Mouse (Mus musculus) E14TG2a.4 (cell line): ENCODE measurements around the gene Agpat3.

Experiments used
- H3K27me3 ChIP-seq: 2 replicates; pipeline ENCODE4 v1.6.1; 2014; ENCODE audit warnings: low read length, control low read depth; ENCODE audit not compliant: insufficient read depth
- H3K36me3 ChIP-seq: 2 replicates; pipeline ENCODE4 v1.6.1; 2014; ENCODE audit warnings: low read length, control low read depth; ENCODE audit not compliant: insufficient read depth
- H3K4me1 ChIP-seq: replicated peaks from 2 replicates; pipeline ENCODE4 v1.6.1; 2014; ENCODE audit warnings: low read depth, low read length, control low read depth
- H3K4me3 ChIP-seq: replicated peaks from 2 replicates; pipeline ENCODE4 v1.5.1; 2014; ENCODE audit warnings: mild to moderate bottlenecking, low read length
- H3K9me3 ChIP-seq: 2 replicates; pipeline ENCODE4 v1.6.1; 2014; ENCODE audit warnings: low read length, control low read depth
- CTCF ChIP-seq: conservative IDR thresholded peaks from 2 replicates; pipeline ENCODE4 v1.5.1; 2014; ENCODE audit warnings: low read length
- NANOG ChIP-seq: IDR thresholded peaks from 2 replicates; pipeline ENCODE4 v1.6.1; 2014; ENCODE audit warnings: borderline replicate concordance, low read length, mixed read lengths
- POU5F1 ChIP-seq: IDR thresholded peaks from 2 replicates; pipeline ENCODE4 v1.6.1; 2014; ENCODE audit warnings: low read length, borderline replicate concordance

Agpat3 gene

DNA sequence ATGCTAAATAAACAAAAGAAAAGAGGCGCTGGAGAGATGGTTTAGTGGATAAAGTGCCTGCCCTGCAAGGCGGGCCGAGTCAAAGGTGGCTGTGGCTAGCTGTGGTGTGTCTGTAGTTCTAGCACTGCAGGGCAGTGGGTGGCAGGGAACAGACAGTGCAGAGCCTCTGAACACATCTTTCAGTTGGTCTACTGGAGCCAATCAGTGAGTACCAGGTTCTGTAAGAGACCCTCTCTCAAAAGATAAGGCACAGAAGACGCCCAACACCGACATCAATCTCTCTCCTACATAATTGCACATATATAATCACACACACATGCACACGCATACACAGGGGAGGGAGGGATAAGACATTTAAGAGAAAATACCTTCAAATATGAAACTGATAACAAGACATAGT, 114.5 kb downstream of the Agpat3 start:
- no peaks in the 10 kb centered on the region for H3K9me3 ChIP-seq
- H3K27me3 ChIP-seq: peaks cover 1% of the 10 kb centered on the region; the same call in 1 of the 2 replicates
- H3K4me3 ChIP-seq: no peak overlapping the region
- peaks cover 8% of the 10 kb centered on the region for H3K4me1 ChIP-seq
- no peak for TF ChIP-seq NANOG
- no peak for TF ChIP-seq POU5F1
- no peak for TF ChIP-seq CTCF
- H3K36me3 ChIP-seq: peaks cover 14% of the 10 kb centered on the region

DNA sequence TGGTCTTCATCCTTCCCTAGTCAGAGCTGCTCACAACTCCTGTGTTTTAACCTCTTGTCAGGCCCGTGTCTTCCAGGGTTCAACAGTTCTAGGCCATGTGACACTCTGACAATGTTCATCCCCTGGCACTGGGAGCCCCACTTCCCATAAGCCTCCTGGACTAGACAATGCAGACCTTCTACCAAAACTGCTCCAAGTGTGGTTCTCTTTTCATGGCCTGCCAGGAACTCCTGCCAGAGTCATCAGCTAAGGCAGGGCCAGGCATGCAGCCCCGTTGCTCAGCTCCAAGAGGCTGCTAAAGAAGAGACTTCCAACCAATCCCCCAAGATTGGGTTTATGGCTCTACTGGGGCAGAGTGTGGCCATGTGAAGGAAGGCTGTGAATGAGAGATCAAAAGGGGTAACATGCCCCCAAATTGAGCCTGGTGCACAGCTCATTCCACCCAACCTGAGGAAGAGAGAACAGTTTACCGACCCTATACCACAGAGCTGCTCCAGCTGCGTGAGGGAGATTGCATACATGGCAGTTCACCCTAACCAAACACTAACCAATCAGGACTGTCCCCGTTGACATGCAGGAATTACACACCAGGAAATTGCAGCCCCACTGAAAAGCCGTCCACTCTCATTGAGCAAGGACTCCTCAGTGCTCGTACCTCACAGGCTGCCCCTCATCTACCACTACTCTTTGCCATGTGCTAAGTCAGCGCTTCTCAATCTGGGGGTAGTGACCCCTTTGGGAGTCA, 115.2 kb downstream of the Agpat3 start:
- H3K9me3 ChIP-seq: no peaks in the 10 kb centered on the region
- peaks cover 14% of the 10 kb centered on the region for H3K36me3 ChIP-seq
- no peak for TF ChIP-seq NANOG
- no peak for TF ChIP-seq CTCF
- TF ChIP-seq POU5F1: no peak
- H3K4me1 ChIP-seq: peaks cover 8% of the 10 kb centered on the region
- no peaks in the 10 kb centered on the region for H3K27me3 ChIP-seq
- no peak overlapping the region for H3K4me3 ChIP-seq

DNA sequence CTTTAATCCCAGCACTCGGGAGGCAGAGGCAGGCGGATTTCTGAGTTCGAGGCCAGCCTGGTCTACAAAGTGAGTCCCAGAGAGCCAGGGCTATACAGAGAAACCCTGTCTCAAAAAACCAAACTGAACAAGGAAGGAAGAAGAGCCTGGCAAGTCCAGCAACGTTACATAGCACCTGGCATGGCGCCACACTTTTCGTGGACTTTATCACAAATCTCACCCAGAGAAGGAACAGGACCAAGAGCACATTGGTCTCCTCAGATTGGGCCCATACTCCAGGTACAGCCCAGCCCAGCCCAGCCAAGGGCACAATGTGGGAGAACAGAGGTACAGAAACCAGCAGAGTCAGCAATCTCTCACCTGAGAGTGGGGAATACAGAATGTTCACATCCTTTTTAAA, 118.5 kb downstream of the Agpat3 start:
- Histone ChIP-seq H3K27me3 (no peaks in the 10 kb centered on the region), H3K4me1 (peaks cover 8% of the 10 kb centered on the region), H3K36me3 (peaks cover 31% of the 10 kb centered on the region), H3K4me3 (no peak overlapping the region), H3K9me3 (no peaks in the 10 kb centered on the region)
- TF ChIP-seq CTCF (no peak), POU5F1 (no peak), NANOG (no peak)

DNA sequence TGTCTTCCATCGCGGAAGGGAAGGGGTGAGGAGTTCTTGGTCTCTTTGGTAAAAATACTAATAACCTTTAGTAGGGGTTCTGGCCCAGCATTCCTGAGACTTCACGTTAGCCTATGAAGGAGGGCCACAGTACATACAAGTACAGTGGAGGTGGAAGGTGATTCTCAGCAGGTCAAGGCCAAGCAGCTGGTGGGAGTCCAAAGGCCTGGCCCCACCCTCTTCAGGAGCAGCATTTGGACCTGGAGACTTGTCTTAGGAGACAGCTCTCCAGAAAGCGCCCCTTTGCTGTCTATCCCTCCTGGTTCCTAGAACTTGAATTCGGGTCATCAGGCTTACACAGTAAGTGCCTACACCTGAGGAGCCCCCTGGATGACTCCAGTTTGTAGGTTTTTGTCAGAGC, 119.1 kb downstream of the Agpat3 start:
- H3K4me3 ChIP-seq: no peak overlapping the region
- no peak for TF ChIP-seq NANOG
- no peaks in the 10 kb centered on the region for H3K9me3 ChIP-seq
- peaks cover 13% of the 10 kb centered on the region for H3K4me1 ChIP-seq
- H3K27me3 ChIP-seq: no peaks in the 10 kb centered on the region
- H3K36me3 ChIP-seq: peaks cover 31% of the 10 kb centered on the region

DNA sequence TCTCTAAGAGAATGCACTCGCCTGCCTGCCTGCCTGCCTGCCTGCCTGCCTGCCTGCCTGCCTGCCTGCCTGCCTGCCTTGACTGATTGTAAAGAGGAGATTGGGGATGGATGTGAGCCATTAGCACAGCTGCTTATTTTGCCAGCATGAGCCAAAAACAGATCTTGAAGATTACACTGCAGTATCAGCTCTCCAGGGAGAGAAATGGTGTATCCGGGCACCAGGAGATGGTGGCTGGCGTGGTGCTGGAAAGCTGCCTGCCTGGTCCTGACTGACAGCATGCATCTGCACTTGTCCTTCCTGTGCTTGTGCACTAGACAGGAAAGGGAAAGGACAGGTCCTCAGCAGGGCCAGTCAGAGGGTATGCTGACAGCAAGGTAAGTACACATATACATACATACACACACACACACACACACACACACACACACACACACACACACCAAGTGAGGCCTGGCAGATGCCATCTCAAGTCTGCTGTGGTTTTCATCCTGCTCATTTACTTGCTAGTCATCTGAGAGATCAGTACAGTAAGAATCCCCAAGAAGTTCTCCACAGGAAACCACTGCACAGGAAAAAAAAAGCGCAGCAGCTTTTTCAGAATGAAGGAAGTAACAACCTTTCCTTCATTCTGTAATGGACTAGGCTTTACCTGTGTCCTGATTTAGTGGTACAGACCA, 119.8 kb downstream of the Agpat3 start:
- Histone ChIP-seq H3K4me1 (peaks cover 15% of the 10 kb centered on the region), H3K36me3 (peaks cover 37% of the 10 kb centered on the region), H3K27me3 (no peaks in the 10 kb centered on the region), H3K9me3 (no peaks in the 10 kb centered on the region), H3K4me3 (no peak overlapping the region)
- TF ChIP-seq NANOG (no peak), CTCF (no peak), POU5F1 (no peak)

DNA sequence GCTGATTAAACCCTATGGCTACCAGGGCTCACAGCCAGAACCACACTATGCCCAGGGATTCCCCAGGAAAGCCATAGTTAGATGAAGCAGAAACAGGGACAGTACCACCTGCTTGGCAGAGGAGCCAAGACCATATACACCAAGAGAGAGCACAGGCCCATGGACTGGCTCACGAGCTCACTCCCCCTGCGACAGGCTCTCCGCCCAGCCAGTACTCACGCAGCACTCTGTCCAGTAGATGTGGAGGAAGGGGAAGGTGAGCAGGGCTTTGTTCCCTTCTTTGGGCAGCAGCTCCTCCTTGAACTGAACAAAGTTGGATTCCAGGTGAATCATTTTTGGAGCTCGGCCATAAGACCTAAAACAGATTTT, 123.7 kb downstream of the Agpat3 start:
- H3K4me1 ChIP-seq: peaks cover 15% of the 10 kb centered on the region
- no peak for TF ChIP-seq POU5F1
- no peak for TF ChIP-seq CTCF
- TF ChIP-seq NANOG: no peak
- H3K4me3 ChIP-seq: no peak overlapping the region
- H3K9me3 ChIP-seq: no peaks in the 10 kb centered on the region
- H3K36me3 ChIP-seq: peaks cover 40% of the 10 kb centered on the region
- no peaks in the 10 kb centered on the region for H3K27me3 ChIP-seq

DNA sequence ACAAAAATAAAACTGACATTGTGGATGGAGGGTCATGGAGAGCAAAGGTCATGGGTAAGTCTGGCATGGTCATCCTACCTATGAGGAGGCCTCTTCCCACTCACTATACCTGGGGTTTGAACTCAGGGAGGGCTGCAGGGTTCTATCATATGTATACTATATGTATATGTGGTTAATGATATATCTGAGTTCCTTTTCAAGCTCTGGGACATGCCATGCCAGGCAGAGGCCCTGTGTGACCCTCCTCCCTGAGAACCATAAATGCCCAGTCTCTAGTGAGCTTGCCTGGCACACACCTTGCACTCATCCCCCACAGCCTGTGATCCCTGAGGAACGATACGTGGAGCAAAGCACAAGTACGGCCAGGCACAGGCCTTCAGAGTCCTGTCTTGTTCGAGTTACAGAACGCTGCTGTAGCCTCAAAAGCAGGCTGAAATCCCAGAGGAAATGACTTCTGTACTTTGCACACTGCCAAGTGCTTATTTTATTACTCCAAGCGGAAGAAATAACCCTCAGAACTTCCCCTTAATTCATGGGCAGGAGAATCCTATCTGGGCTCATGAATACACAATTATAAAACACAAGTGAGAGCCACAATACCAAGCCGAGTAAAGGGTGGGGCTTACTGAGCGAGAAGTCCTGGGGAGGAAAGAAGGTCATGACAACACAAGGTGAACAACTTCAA, 124.3 kb downstream of the Agpat3 start:
- Histone ChIP-seq H3K4me1 (peaks cover 10% of the 10 kb centered on the region), H3K27me3 (no peaks in the 10 kb centered on the region), H3K9me3 (no peaks in the 10 kb centered on the region), H3K4me3 (no peak overlapping the region), H3K36me3 (peaks cover 43% of the 10 kb centered on the region)
- TF ChIP-seq POU5F1: no peak

DNA sequence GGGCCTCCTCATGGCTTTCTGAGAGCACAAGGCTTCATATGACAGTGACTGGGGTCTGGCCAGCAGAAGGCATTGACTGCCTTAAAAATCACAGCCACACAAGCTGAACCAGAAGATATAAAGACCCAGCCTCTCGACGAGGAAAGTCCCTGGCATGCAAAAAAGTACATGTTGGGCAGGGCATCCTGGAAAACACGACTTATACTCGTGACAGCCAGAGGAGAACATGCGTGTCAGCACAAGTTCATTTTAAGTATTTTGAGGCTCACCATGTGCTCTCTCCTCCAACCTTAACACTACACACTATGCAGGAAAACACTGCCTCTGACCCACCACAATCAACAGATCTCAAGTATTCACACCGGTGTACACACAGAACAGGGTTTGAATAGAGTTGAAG, 128.2 kb downstream of the Agpat3 start:
- no peaks in the 10 kb centered on the region for H3K9me3 ChIP-seq
- H3K36me3 ChIP-seq: peaks cover 65% of the 10 kb centered on the region
- TF ChIP-seq POU5F1: no peak
- TF ChIP-seq NANOG: no peak
- TF ChIP-seq CTCF: no peak
- peaks cover 7% of the 10 kb centered on the region for H3K4me1 ChIP-seq
- H3K27me3 ChIP-seq: no peaks in the 10 kb centered on the region
- H3K4me3 ChIP-seq: no peak overlapping the region
